Comparison of ENCODE assay signal across 8 mouse cellular contexts in the genomic region with DNA sequence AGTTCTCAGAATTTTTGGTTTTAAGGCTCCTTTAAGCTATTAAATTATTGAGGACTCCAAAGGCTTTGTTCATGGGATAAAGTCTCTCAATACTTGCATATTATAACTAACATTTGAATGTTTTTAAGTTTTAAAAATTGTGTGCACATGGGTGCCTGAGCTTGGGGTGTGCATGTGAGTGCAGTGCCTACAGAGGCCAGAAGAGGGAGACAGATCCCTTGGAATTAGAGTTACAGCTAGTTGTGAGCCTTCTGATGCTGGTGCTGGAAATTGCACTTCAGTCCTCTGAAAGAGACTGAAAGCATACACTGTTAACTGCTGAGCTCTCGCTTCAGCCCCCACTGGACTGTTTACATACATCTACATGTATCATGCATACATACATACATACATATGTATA.
DNase-seq lines count a peak whose midpoint lies in the region; ATAC-seq and TF ChIP-seq lines count a peak whose summit lies in the region.

No protein-coding gene starts in this region.

- no peaks in the 10 kb centered on the region for H3K36me3 ChIP-seq in heart, embryonic 10.5 days
- H3K36me3 ChIP-seq in G1E (replicated peaks): no peaks in the 10 kb centered on the region
- no peaks in the 10 kb centered on the region for H3K36me3 ChIP-seq in midbrain, postnatal 0 days (ENCODE audit: insufficient read depth, low read length)
- no peaks in the 10 kb centered on the region for H3K36me3 ChIP-seq in forebrain, embryonic 14.5 days (ENCODE audit: control insufficient read depth, insufficient read depth, low read length)

- peaks cover 21% of the 10 kb centered on the region for H3K4me1 ChIP-seq in heart, embryonic 10.5 days
- no peaks in the 10 kb centered on the region for H3K4me1 ChIP-seq in G1E (ENCODE audit: insufficient read depth, low read depth, low read length)
- no peaks in the 10 kb centered on the region for H3K4me1 ChIP-seq in midbrain, postnatal 0 days (ENCODE audit: insufficient read depth, low read length)
- H3K4me1 ChIP-seq in forebrain, embryonic 14.5 days (ENCODE audit: control insufficient read depth, insufficient read depth, low read length): peaks cover 15% of the 10 kb centered on the region

- no peak overlapping the region for H3K9ac ChIP-seq in midbrain, postnatal 0 days (replicated peaks; ENCODE audit: low read length, poor library complexity, severe bottlenecking)
- no peak overlapping the region for H3K9ac ChIP-seq in forebrain, embryonic 14.5 days (ENCODE audit: low read length)

- TF ChIP-seq CTCF in G1E (IDR thresholded peaks at IDR 0.05; ENCODE audit: low read depth, low read length): peak; percentile 64
- TF ChIP-seq CTCF in midbrain, postnatal 0 days (IDR thresholded peaks at IDR 0.05): peak; percentile 61

- no peak overlapping the region for H3K4me3 ChIP-seq in heart, embryonic 10.5 days
- H3K4me3 ChIP-seq in G1E (ENCODE audit: low read depth, low read length): no peak overlapping the region
- H3K4me3 ChIP-seq in midbrain, postnatal 0 days (ENCODE audit: low read depth, low read length): no peak overlapping the region
- no peak overlapping the region for H3K4me3 ChIP-seq in forebrain, embryonic 14.5 days (ENCODE audit: low read depth, low read length)

- no peak overlapping the region for H3K4me2 ChIP-seq in midbrain, postnatal 0 days (ENCODE audit: low read depth, low read length, poor library complexity, severe bottlenecking)
- no peak overlapping the region for H3K4me2 ChIP-seq in forebrain, embryonic 14.5 days (ENCODE audit: low read length)

- no peak overlapping the region for H3K27ac ChIP-seq in heart, embryonic 10.5 days
- H3K27ac ChIP-seq in midbrain, postnatal 0 days (ENCODE audit: low read depth, low read length): no peak overlapping the region
- H3K27ac ChIP-seq in forebrain, embryonic 14.5 days (ENCODE audit: low read depth, low read length): no peak overlapping the region

- WGBS in heart, embryonic 10.5 days: 87% methylated on average over 1 of the region's 1 CpGs
- 100% methylated on average over 1 of the region's 1 CpGs for WGBS in midbrain, postnatal 0 days
- WGBS in forebrain, embryonic 14.5 days: 88% methylated on average over 1 of the region's 1 CpGs

- ATAC-seq in G1E (ENCODE audit: extremely low read depth, insufficient number of reproducible peaks, low FRiP score, poor library complexity, severe bottlenecking): no peak
- no peak for ATAC-seq in midbrain, postnatal 0 days (ENCODE audit: low FRiP score)
- no peak for ATAC-seq in forebrain, embryonic 14.5 days

- H3K9me3 ChIP-seq in heart, embryonic 10.5 days: no peaks in the 10 kb centered on the region
- H3K9me3 ChIP-seq in G1E (replicated peaks): no peaks in the 10 kb centered on the region
- H3K9me3 ChIP-seq in midbrain, postnatal 0 days (ENCODE audit: low read length): no peaks in the 10 kb centered on the region
- no peaks in the 10 kb centered on the region for H3K9me3 ChIP-seq in forebrain, embryonic 14.5 days (replicated peaks; ENCODE audit: control insufficient read depth, low read length)

- intact Hi-C loops in left cerebral cortex, postnatal 10 days (cut with DNase I): loop anchor here (10.0 kb wide), 1 partner anchor 263 kb away; no protein-coding TSS in a partner anchor

- peak; percentile 24 for DNase-seq in heart, adult 8-10 months (ENCODE audit: low spot score)
- DNase-seq in heart, embryonic 10.5 days (ENCODE audit: low spot score): no peak
- DNase-seq in 3T3-L1 (ENCODE audit: low read depth, low spot score) (peak; percentile 59), G1E (ENCODE audit: low spot score) (no peak)
- peak; percentile 45 for DNase-seq in embryo, embryonic 9.5 days (ENCODE audit: extremely low spot score)
- no peak for DNase-seq in midbrain, postnatal 0 days (ENCODE audit: low spot score)
- no peak for DNase-seq in left cerebral cortex, postnatal 10 days (ENCODE audit: extremely low spot score in 1 of 2, low spot score in 2 of 2)
- DNase-seq in forebrain, embryonic 14.5 days (ENCODE audit: low spot score): no peak

- peaks cover 4% of the 10 kb centered on the region; the same call in 1 of the 2 replicates for H3K27me3 ChIP-seq in heart, embryonic 10.5 days (ENCODE audit: insufficient read depth, poor library complexity, severe bottlenecking)
- peaks cover 5% of the 10 kb centered on the region; the same call in 1 of the 2 replicates for H3K27me3 ChIP-seq in G1E (ENCODE audit: insufficient read depth, low read length)
- H3K27me3 ChIP-seq in midbrain, postnatal 0 days (ENCODE audit: insufficient read depth, low read length): no peaks in the 10 kb centered on the region
- H3K27me3 ChIP-seq in forebrain, embryonic 14.5 days (replicated peaks; ENCODE audit: control insufficient read depth, insufficient read depth, low read length): no peaks in the 10 kb centered on the region

Comparison
In these comparisons a context has a peak if more than half of its experiments do, and no peak if none do; other contexts are left out.
1. DNase-seq: peak in heart, adult 8-10 months (single experiment), 3T3-L1 (single experiment) and embryo, embryonic 9.5 days (single experiment); none in heart, embryonic 10.5 days (single experiment), G1E (single experiment), midbrain, postnatal 0 days (single experiment), left cerebral cortex, postnatal 10 days (0 of 2) and forebrain, embryonic 14.5 days (single experiment).